Mouse (Mus musculus) ES-Bruce4 (cell line): ENCODE results near the gene Olfr1043.

Experiments
- CTCF ChIP-seq: IDR thresholded peaks from one replicate; pipeline ENCODE4 v1.8.1; 2011; ENCODE audit warnings: low read depth, low read length
- EP300 ChIP-seq: IDR thresholded peaks from 2 replicates; pipeline ENCODE4 v1.6.1; 2011; ENCODE audit warnings: low read depth, low read length; ENCODE audit not compliant: insufficient read depth
- POLR2A ChIP-seq: IDR thresholded peaks from one replicate; pipeline ENCODE4 v1.8.1; 2011; ENCODE audit warnings: low read length; ENCODE audit not compliant: insufficient read depth

DNA sequence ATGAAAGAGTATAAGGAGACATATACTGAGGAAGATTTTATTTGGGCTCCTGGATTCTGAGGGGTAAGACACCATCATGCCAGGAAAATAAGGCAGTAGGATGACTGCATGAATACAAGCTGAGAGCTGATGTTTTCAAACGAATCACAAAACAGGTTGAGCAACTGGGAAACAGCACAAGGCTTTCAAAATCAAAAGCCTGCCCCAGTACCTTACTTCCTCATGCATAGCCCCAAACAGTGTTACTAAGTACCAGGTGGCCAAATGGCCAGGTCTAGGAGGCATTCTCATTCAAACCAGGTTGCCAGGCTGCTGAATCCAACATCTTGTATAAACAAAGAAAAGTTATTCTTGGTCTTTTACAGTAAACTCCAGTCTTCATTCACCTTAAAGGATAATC, 28.5 kb upstream of the Olfr1043 start:
- TF ChIP-seq POLR2A (no peak), CTCF (no peak), EP300 (no peak)
